Mouse (Mus musculus): ENCODE data around the gene Ifitm6. TPM values are rescaled to one million over a fixed set of nuclear protein-coding genes. Genes with fewer than 3 reads are reported as not detected.
A peak's percentile ranks its signal among the peaks of the same experiment; 100 is the strongest.
"Not testable (repeated sequence)": the region's sequence is repeated elsewhere in the genome, so short reads cannot be mapped to it uniquely, and the experiment has no call there.

Gene Ifitm6
- total RNA-seq, 2 experiments from 2014 or later, result 25.3 TPM; not detected in 1

- ATAC-seq (replicated peaks; ENCODE audit: low FRiP score, low TSS enrichment, poor library complexity, severe bottlenecking), result no peak
Observed at GRCm38 (mm10) chr7:140987182-140988138, 30.3 kb downstream of the Ifitm6 start.

GRCm38 (mm10) chr7:140982971-140983370 is 34.8 kb downstream of the Ifitm6 start:
- ATAC-seq (replicated peaks; ENCODE audit: low FRiP score, low TSS enrichment, poor library complexity, severe bottlenecking), result no peak

- peak; percentile 73 for ATAC-seq (replicated peaks; ENCODE audit: low FRiP score, low TSS enrichment, poor library complexity, severe bottlenecking)
Observed at GRCm38 (mm10) chr7:140981704-140982103, 36.0 kb downstream of the Ifitm6 start.

- ATAC-seq (replicated peaks; ENCODE audit: low FRiP score, low TSS enrichment, poor library complexity, severe bottlenecking), result not testable (repeated sequence)
Observed at GRCm38 (mm10) chr7:140976720-140977119, 41.0 kb downstream of the Ifitm6 start.

- ATAC-seq (replicated peaks; ENCODE audit: low FRiP score, low TSS enrichment, poor library complexity, severe bottlenecking), result no peak
Observed at GRCm38 (mm10) chr7:140975465-140975864, 42.3 kb downstream of the Ifitm6 start.

GRCm38 (mm10) chr7:140974940-140975339 is 42.8 kb downstream of the Ifitm6 start:
- no peak for ATAC-seq (replicated peaks; ENCODE audit: low FRiP score, low TSS enrichment, poor library complexity, severe bottlenecking)

- no peak for ATAC-seq (replicated peaks; ENCODE audit: low FRiP score, low TSS enrichment, poor library complexity, severe bottlenecking)
Observed at GRCm38 (mm10) chr7:140973396-140974165, 44.1 kb downstream of the Ifitm6 start.

GRCm38 (mm10) chr7:140971479-140972171 is 46.1 kb downstream of the Ifitm6 start:
- no peak for ATAC-seq (replicated peaks; ENCODE audit: low FRiP score, low TSS enrichment, poor library complexity, severe bottlenecking)

- peak; percentile 36; the same call in 1 of the 2 replicates for ATAC-seq (replicated peaks; ENCODE audit: low FRiP score, low TSS enrichment, poor library complexity, severe bottlenecking)
Observed at GRCm38 (mm10) chr7:140970931-140971330, 46.8 kb downstream of the Ifitm6 start.

GRCm38 (mm10) chr7:140968710-140969109 is 49.0 kb downstream of the Ifitm6 start:
- ATAC-seq (replicated peaks; ENCODE audit: low FRiP score, low TSS enrichment, poor library complexity, severe bottlenecking), result not testable (repeated sequence)

GRCm38 (mm10) chr7:140967862-140968591 is 49.7 kb downstream of the Ifitm6 start:
- peak; percentile 34; the same call in 1 of the 2 replicates for ATAC-seq (replicated peaks; ENCODE audit: low FRiP score, low TSS enrichment, poor library complexity, severe bottlenecking)

GRCm38 (mm10) chr7:140966921-140967320 is 50.8 kb downstream of the Ifitm6 start, which contains the start of gene Ifitm1:
Gene Ifitm1, plus strand, starts transcription at chr7:140967221.
- ATAC-seq (replicated peaks; ENCODE audit: low FRiP score, low TSS enrichment, poor library complexity, severe bottlenecking), result no peak

Other genes with a start within 250 kb of the Ifitm6 start
Only the 30 nearest of the 31 such genes appear.
- not detected in 2 replicates for gene Syce1, start 230.1 kb downstream of the Ifitm6 start, total RNA-seq (2014; fragmentation: Nextera tagmentation)
- not detected in 2 replicates for gene Syce1, start 230.1 kb downstream of the Ifitm6 start, total RNA-seq (2017)
- gene Zfp941, start 195.7 kb downstream of the Ifitm6 start, total RNA-seq (2014; fragmentation: Nextera tagmentation), result 4.0 TPM in 1 of 2 replicates, not detected in the other
- 0.56 and 2.7 TPM in 2 replicates for gene Zfp941, start 195.7 kb downstream of the Ifitm6 start, total RNA-seq (2017)
- gene Urah, start 182.9 kb downstream of the Ifitm6 start, total RNA-seq (2014; fragmentation: Nextera tagmentation), result not detected in 2 replicates
- not detected in 2 replicates for gene Urah, start 182.9 kb downstream of the Ifitm6 start, total RNA-seq (2017)
- not detected in 2 replicates for gene Scgb1c1, start 172.4 kb downstream of the Ifitm6 start, total RNA-seq (2014; fragmentation: Nextera tagmentation)
- not detected in 2 replicates for gene Scgb1c1, start 172.4 kb downstream of the Ifitm6 start, total RNA-seq (2017)
- not detected in 2 replicates for gene Odf3, start 170.1 kb downstream of the Ifitm6 start, total RNA-seq (2014; fragmentation: Nextera tagmentation)
- not detected in 2 replicates for gene Odf3, start 170.1 kb downstream of the Ifitm6 start, total RNA-seq (2017)
- not detected in 2 replicates for gene Gm45785, start 161.6 kb downstream of the Ifitm6 start, total RNA-seq (2014; fragmentation: Nextera tagmentation)
- gene Gm45785, start 161.6 kb downstream of the Ifitm6 start, total RNA-seq (2017), result 3.0 TPM in 1 of 2 replicates, not detected in the other
- gene Ric8a, start 161.0 kb downstream of the Ifitm6 start, total RNA-seq (2014; fragmentation: Nextera tagmentation), result 30.0 and 44.3 TPM in 2 replicates
- gene Ric8a, start 161.0 kb downstream of the Ifitm6 start, total RNA-seq (2017), result 19.2 and 27.5 TPM in 2 replicates
- gene Bet1l, start 160.3 kb downstream of the Ifitm6 start, total RNA-seq (2014; fragmentation: Nextera tagmentation), result 12.9 and 14.5 TPM in 2 replicates
- gene Bet1l, start 160.3 kb downstream of the Ifitm6 start, total RNA-seq (2017), result 12.8 and 16.1 TPM in 2 replicates
- gene Psmd13, start 136.0 kb downstream of the Ifitm6 start, total RNA-seq (2014; fragmentation: Nextera tagmentation), result 86.3 and 118 TPM in 2 replicates
- 169 and 203 TPM in 2 replicates for gene Psmd13, start 136.0 kb downstream of the Ifitm6 start, total RNA-seq (2017)
- 27.7 and 32.4 TPM in 2 replicates for gene Sirt3, start 135.6 kb downstream of the Ifitm6 start, total RNA-seq (2014; fragmentation: Nextera tagmentation)
- 18.2 and 23.4 TPM in 2 replicates for gene Sirt3, start 135.6 kb downstream of the Ifitm6 start, total RNA-seq (2017)
- not detected in 2 replicates for gene Cox8b, start 117.5 kb downstream of the Ifitm6 start, total RNA-seq (2014; fragmentation: Nextera tagmentation)
- gene Cox8b, start 117.5 kb downstream of the Ifitm6 start, total RNA-seq (2017), result not detected in 2 replicates
- 0.52 TPM in 1 of 2 replicates, not detected in the other for gene Nlrp6, start 97.0 kb downstream of the Ifitm6 start, total RNA-seq (2014; fragmentation: Nextera tagmentation)
- not detected in 2 replicates for gene Nlrp6, start 97.0 kb downstream of the Ifitm6 start, total RNA-seq (2017)
- gene Pgghg, start 76.5 kb downstream of the Ifitm6 start, total RNA-seq (2014; fragmentation: Nextera tagmentation), result 12.2 and 18.7 TPM in 2 replicates
- 6.1 and 7.2 TPM in 2 replicates for gene Pgghg, start 76.5 kb downstream of the Ifitm6 start, total RNA-seq (2017)
- 0.55 TPM in 1 of 2 replicates, not detected in the other for gene Ifitm5, start 67.6 kb downstream of the Ifitm6 start, total RNA-seq (2014; fragmentation: Nextera tagmentation)
- 2.4 TPM in 1 of 2 replicates, not detected in the other for gene Ifitm5, start 67.6 kb downstream of the Ifitm6 start, total RNA-seq (2017)
- gene Gm45717, start 62.0 kb downstream of the Ifitm6 start, total RNA-seq (2014; fragmentation: Nextera tagmentation), result not detected in 2 replicates
- gene Gm45717, start 62.0 kb downstream of the Ifitm6 start, total RNA-seq (2017), result not detected in 2 replicates
- gene Ifitm2, start 61.9 kb downstream of the Ifitm6 start, total RNA-seq (2014; fragmentation: Nextera tagmentation), result 285 and 292 TPM in 2 replicates
- gene Ifitm2, start 61.9 kb downstream of the Ifitm6 start, total RNA-seq (2017), result 265 and 278 TPM in 2 replicates
- 37.2 and 54.3 TPM in 2 replicates for gene Ifitm1, start 50.7 kb downstream of the Ifitm6 start, total RNA-seq (2014; fragmentation: Nextera tagmentation)
- 20.9 and 50.8 TPM in 2 replicates for gene Ifitm1, start 50.7 kb downstream of the Ifitm6 start, total RNA-seq (2017)
- 53.9 and 67.3 TPM in 2 replicates for gene Ifitm3, start 7.2 kb downstream of the Ifitm6 start, total RNA-seq (2014; fragmentation: Nextera tagmentation)
- gene Ifitm3, start 7.2 kb downstream of the Ifitm6 start, total RNA-seq (2017), result 54.1 and 55.3 TPM in 2 replicates
- not detected in 2 replicates for gene Gm17387, start 11.2 kb upstream of the Ifitm6 start, total RNA-seq (2014; fragmentation: Nextera tagmentation)
- gene Gm17387, start 11.2 kb upstream of the Ifitm6 start, total RNA-seq (2017), result not detected in 2 replicates
- 0.20 and 0.70 TPM in 2 replicates for gene B4galnt4, start 43.2 kb upstream of the Ifitm6 start, total RNA-seq (2014; fragmentation: Nextera tagmentation)
- gene B4galnt4, start 43.2 kb upstream of the Ifitm6 start, total RNA-seq (2017), result not detected in 2 replicates
- 0.17 and 11.2 TPM in 2 replicates for gene Pkp3, start 60.3 kb upstream of the Ifitm6 start, total RNA-seq (2014; fragmentation: Nextera tagmentation)
- 2.8 TPM in 1 of 2 replicates, not detected in the other for gene Pkp3, start 60.3 kb upstream of the Ifitm6 start, total RNA-seq (2017)
- 14.0 and 24.8 TPM in 2 replicates for gene Sigirr, start 82.6 kb upstream of the Ifitm6 start, total RNA-seq (2014; fragmentation: Nextera tagmentation)
- gene Sigirr, start 82.6 kb upstream of the Ifitm6 start, total RNA-seq (2017), result 7.1 and 13.0 TPM in 2 replicates
- not detected in 2 replicates for gene Ano9, start 99.9 kb upstream of the Ifitm6 start, total RNA-seq (2014; fragmentation: Nextera tagmentation)
- not detected in 2 replicates for gene Ano9, start 99.9 kb upstream of the Ifitm6 start, total RNA-seq (2017)
- 59.0 and 64.0 TPM in 2 replicates for gene Ptdss2, start 104.5 kb upstream of the Ifitm6 start, total RNA-seq (2014; fragmentation: Nextera tagmentation)
- 14.0 and 21.1 TPM in 2 replicates for gene Ptdss2, start 104.5 kb upstream of the Ifitm6 start, total RNA-seq (2017)
- 43.7 and 54.2 TPM in 2 replicates for gene Rnh1, start 154.9 kb upstream of the Ifitm6 start, total RNA-seq (2014; fragmentation: Nextera tagmentation)
- gene Rnh1, start 154.9 kb upstream of the Ifitm6 start, total RNA-seq (2017), result 20.7 and 30.4 TPM in 2 replicates
- gene Hras, start 176.1 kb upstream of the Ifitm6 start, total RNA-seq (2014; fragmentation: Nextera tagmentation), result 73.1 and 108 TPM in 2 replicates
- 30.1 and 48.6 TPM in 2 replicates for gene Hras, start 176.1 kb upstream of the Ifitm6 start, total RNA-seq (2017)
- 4.3 and 6.1 TPM in 2 replicates for gene Lrrc56, start 176.2 kb upstream of the Ifitm6 start, total RNA-seq (2014; fragmentation: Nextera tagmentation)
- gene Lrrc56, start 176.2 kb upstream of the Ifitm6 start, total RNA-seq (2017), result 0.28 and 0.88 TPM in 2 replicates
- gene Lmntd2, start 196.2 kb upstream of the Ifitm6 start, total RNA-seq (2014; fragmentation: Nextera tagmentation), result not detected in 2 replicates
- gene Lmntd2, start 196.2 kb upstream of the Ifitm6 start, total RNA-seq (2017), result not detected in 2 replicates
- 3.1 and 6.4 TPM in 2 replicates for gene Rassf7, start 197.9 kb upstream of the Ifitm6 start, total RNA-seq (2014; fragmentation: Nextera tagmentation)
- 3.4 and 4.6 TPM in 2 replicates for gene Rassf7, start 197.9 kb upstream of the Ifitm6 start, total RNA-seq (2017)
- 114 and 119 TPM in 2 replicates for gene Phrf1, start 210.9 kb upstream of the Ifitm6 start, total RNA-seq (2014; fragmentation: Nextera tagmentation)
- gene Phrf1, start 210.9 kb upstream of the Ifitm6 start, total RNA-seq (2017), result 53.9 and 79.3 TPM in 2 replicates